Mouse (Mus musculus) cerebellum, adult 2 months (tissue): Measurements from ENCODE around the gene Slc44a4.

Source experiments
- CTCF ChIP-seq: fragments of 200-500 bp; IDR thresholded peaks from 2 replicates; pipeline ENCODE4 v1.5.1; 2011; ENCODE audit warnings: low read depth, mild to moderate bottlenecking, control low read depth, low read length, moderate library complexity, borderline replicate concordance; ENCODE audit not compliant: insufficient read depth
- POLR2A ChIP-seq: fragments of 200-500 bp; IDR thresholded peaks from 2 replicates; pipeline ENCODE4 v1.6.1; 2011; ENCODE audit warnings: low read length, control low read depth, borderline replicate concordance; ENCODE audit not compliant: insufficient read depth

GRCm38 (mm10) chr17:34956340-34956739 is 42.1 kb downstream of the Slc44a4 start:
- no peak for TF ChIP-seq CTCF
- no peak for TF ChIP-seq POLR2A
